Mouse (Mus musculus) limb, embryonic 10.5 days (tissue): ENCODE measurements around the gene Krtap2-4. TPM values are rescaled to one million over a fixed set of nuclear protein-coding genes. Genes with fewer than 3 reads are reported as not detected.

Source experiments
- DNase-seq: peaks from one replicate; pipeline ENCODE4 v3.0.0-alpha.2; 2017; ENCODE audit warnings: low spot score
- H3K27ac ChIP-seq: fragments of 300-500 bp; sonication (generic); 2 replicates; pipeline ENCODE4 v1.5.1; 2016; ENCODE audit warnings: mild to moderate bottlenecking
- H3K27me3 ChIP-seq: fragments of 300-500 bp; sonication (generic); 2 replicates; pipeline ENCODE4 v1.6.1; 2016; ENCODE audit warnings: low read depth, mild to moderate bottlenecking; ENCODE audit not compliant: poor library complexity, severe bottlenecking
- H3K36me3 ChIP-seq: fragments of 300-500 bp; sonication (generic); 2 replicates; pipeline ENCODE4 v1.6.1; 2016; ENCODE audit warnings: mild to moderate bottlenecking, moderate library complexity
- H3K4me1 ChIP-seq: fragments of 300-500 bp; sonication (generic); 2 replicates; pipeline ENCODE4 v1.6.1; 2016
- H3K4me3 ChIP-seq: fragments of 300-500 bp; sonication (generic); 2 replicates; pipeline ENCODE4 v1.5.1; 2016; ENCODE audit warnings: mild to moderate bottlenecking, moderate library complexity
- H3K9me3 ChIP-seq: fragments of 300-500 bp; sonication (generic); replicated peaks from 2 replicates; pipeline ENCODE4 v1.6.1; 2016; ENCODE audit warnings: mild to moderate bottlenecking
- WGBS: fragments of 180-500 bp; shearing (Covaris S2); methylation state at CpG from one replicate; pipeline ENCODE4 v1.1.7; 2016; 5-methylcytosine and 5-hydroxymethylcytosine counted together
- polyA plus RNA-seq: library from polyadenylated mRNA; unstranded; fragments of >200 nt; fragmentation: Nextera tagmentation; extraction: Ambion mirVana; gene quantifications from 2 replicates; pipeline ENCODE4 v1.2.1, GENCODE M21; 2016

Krtap2-4 gene
- polyA plus RNA-seq, 1 experiment from 2014 or later: not detected

- 7% methylated on average over 7 of the region's 7 CpGs for WGBS
- Histone ChIP-seq H3K4me3 (no peak overlapping the region), H3K4me1 (no peaks in the 10 kb centered on the region), H3K27me3 (no peaks in the 10 kb centered on the region), H3K27ac (no peak overlapping the region; the same call in 1 of the 2 replicates), H3K9me3 (no peaks in the 10 kb centered on the region), H3K36me3 (no peaks in the 10 kb centered on the region)
- peak; percentile 81 for DNase-seq
These were observed 40.5 kb downstream of the Krtap2-4 start for GRCm38 (mm10) chr11:99574106-99574505.

- DNase-seq: no peak
- 77% methylated on average over 4 of the region's 4 CpGs for WGBS
- Histone ChIP-seq H3K4me3 (no peak overlapping the region), H3K4me1 (no peaks in the 10 kb centered on the region), H3K27ac (no peak overlapping the region), H3K9me3 (no peaks in the 10 kb centered on the region), H3K27me3 (no peaks in the 10 kb centered on the region), H3K36me3 (no peaks in the 10 kb centered on the region)
These were observed 41.5 kb downstream of the Krtap2-4 start for GRCm38 (mm10) chr11:99573164-99573563.

- H3K27ac ChIP-seq: no peak within 1 kb of the TSS
- no peak for DNase-seq
- H3K36me3 ChIP-seq: no peaks in the 10 kb centered on the region
- no peak within 1 kb of the TSS for H3K4me3 ChIP-seq
- no peaks in the 10 kb centered on the region for H3K27me3 ChIP-seq
- H3K9me3 ChIP-seq: no peaks in the 10 kb centered on the region
- H3K4me1 ChIP-seq: no peaks in the 10 kb centered on the region
- 85% methylated on average over 7 of the region's 7 CpGs for WGBS
These were observed 48.1 kb downstream of the Krtap2-4 start, which contains the start of gene Krtap3-1 for GRCm38 (mm10) chr11:99566530-99566929. TSS of gene Krtap3-1 (minus strand) at chr11:99566630.

Other genes with a start within 250 kb of the Krtap2-4 start
- 0.11 and 0.20 TPM in 2 replicates for gene Krt28, start 239.9 kb downstream of the Krtap2-4 start, polyA plus RNA-seq
- 18.7 and 20.5 TPM in 2 replicates for gene Krt10, start 225.5 kb downstream of the Krtap2-4 start, polyA plus RNA-seq
- gene Krt12, start 192.6 kb downstream of the Krtap2-4 start, polyA plus RNA-seq: not detected in 2 replicates
- 0.26 and 0.59 TPM in 2 replicates for gene Krt20, start 176.7 kb downstream of the Krtap2-4 start, polyA plus RNA-seq
- 0.81 and 1.4 TPM in 2 replicates for gene Krt23, start 121.7 kb downstream of the Krtap2-4 start, polyA plus RNA-seq
- gene Krt39, start 93.5 kb downstream of the Krtap2-4 start, polyA plus RNA-seq: 0.16 and 0.20 TPM in 2 replicates
- gene Krt40, start 71.7 kb downstream of the Krtap2-4 start, polyA plus RNA-seq: not detected in 2 replicates
- gene Krtap3-3, start 64.0 kb downstream of the Krtap2-4 start, polyA plus RNA-seq: not detected in 2 replicates
- gene Krtap3-2, start 58.0 kb downstream of the Krtap2-4 start, polyA plus RNA-seq: not detected in 2 replicates
- not detected in 2 replicates for gene Gm11939, start 55.4 kb downstream of the Krtap2-4 start, polyA plus RNA-seq
- not detected in 2 replicates for gene Krtap3-1, start 48.2 kb downstream of the Krtap2-4 start, polyA plus RNA-seq
- gene Krtap1-5, start 33.8 kb downstream of the Krtap2-4 start, polyA plus RNA-seq: not detected in 2 replicates
- gene Krtap1-4, start 31.2 kb downstream of the Krtap2-4 start, polyA plus RNA-seq: not detected in 2 replicates
- not detected in 2 replicates for gene Krtap1-3, start 23.5 kb downstream of the Krtap2-4 start, polyA plus RNA-seq
- gene Krtap9-3, start 16.7 kb downstream of the Krtap2-4 start, polyA plus RNA-seq: not detected in 2 replicates
- not detected in 2 replicates for gene Gm11938, start 11.5 kb downstream of the Krtap2-4 start, polyA plus RNA-seq
- gene Gm11937, start 4.7 kb downstream of the Krtap2-4 start, polyA plus RNA-seq: not detected in 2 replicates
- gene Gm11562, start 5.6 kb upstream of the Krtap2-4 start, polyA plus RNA-seq: not detected in 2 replicates
- gene Krtap4-1, start 13.4 kb upstream of the Krtap2-4 start, polyA plus RNA-seq: not detected in 2 replicates
- not detected in 2 replicates for gene Krtap4-2, start 20.2 kb upstream of the Krtap2-4 start, polyA plus RNA-seq
- not detected in 2 replicates for gene Krtap4-7, start 29.2 kb upstream of the Krtap2-4 start, polyA plus RNA-seq
- gene Gm11555, start 35.4 kb upstream of the Krtap2-4 start, polyA plus RNA-seq: not detected in 2 replicates
- not detected in 2 replicates for gene Gm11563, start 44.1 kb upstream of the Krtap2-4 start, polyA plus RNA-seq
- gene Krtap4-6, start 51.1 kb upstream of the Krtap2-4 start, polyA plus RNA-seq: not detected in 2 replicates
- gene Gm14190, start 75.9 kb upstream of the Krtap2-4 start, polyA plus RNA-seq: not detected in 2 replicates
- not detected in 2 replicates for gene Gm14180, start 119.4 kb upstream of the Krtap2-4 start, polyA plus RNA-seq
- not detected in 2 replicates for gene Gm11595, start 158.1 kb upstream of the Krtap2-4 start, polyA plus RNA-seq
- not detected in 2 replicates for gene Krtap4-8, start 165.9 kb upstream of the Krtap2-4 start, polyA plus RNA-seq
- gene Krtap4-9, start 170.4 kb upstream of the Krtap2-4 start, polyA plus RNA-seq: not detected in 2 replicates
- not detected in 2 replicates for gene Gm11596, start 178.6 kb upstream of the Krtap2-4 start, polyA plus RNA-seq
- not detected in 2 replicates for gene Gm11569, start 184.1 kb upstream of the Krtap2-4 start, polyA plus RNA-seq
- gene Gm11554, start 189.6 kb upstream of the Krtap2-4 start, polyA plus RNA-seq: not detected in 2 replicates
- not detected in 2 replicates for gene Krtap4-13, start 195.0 kb upstream of the Krtap2-4 start, polyA plus RNA-seq
- gene Gm11564, start 200.8 kb upstream of the Krtap2-4 start, polyA plus RNA-seq: not detected in 2 replicates
- gene 2300003K06Rik, start 223.2 kb upstream of the Krtap2-4 start, polyA plus RNA-seq: not detected in 2 replicates
- gene Krtap4-16, start 236.8 kb upstream of the Krtap2-4 start, polyA plus RNA-seq: not detected in 2 replicates
- not detected in 2 replicates for gene Gm11568, start 243.1 kb upstream of the Krtap2-4 start, polyA plus RNA-seq
- not detected in 2 replicates for gene Gm11559, start 249.6 kb upstream of the Krtap2-4 start, polyA plus RNA-seq